ENCODE assay signal across 13 mouse cellular contexts in genomic region chr10:21824418-21825025, GRCm38 (mm10). TPM values are rescaled to one million over a fixed set of nuclear protein-coding genes. Genes with fewer than 3 reads are reported as not detected.
DNase-seq lines count a peak whose midpoint lies in the region; ATAC-seq and TF ChIP-seq lines count a peak whose summit lies in the region.
"Had no signal": no experiment of that assay in that cellular context is flagged by ENCODE, and none has a peak within 500 bp of the region (broad histone marks: within the 10 kb centered on the region; RNA-seq: fewer than 3 reads in every experiment).

No protein-coding gene starts in this region.

- no peak overlapping the region for H3K4me2 ChIP-seq in hindbrain, embryonic 12.5 days (replicated peaks)
- no peak overlapping the region for H3K4me2 ChIP-seq in midbrain, embryonic 13.5 days (replicated peaks)
- H3K4me2 ChIP-seq: limb, embryonic 13.5 days had no signal

- H3K4me1 ChIP-seq in E14TG2a.4 (replicated peaks; ENCODE audit: low read depth, low read length) = peaks cover 87% of the 10 kb centered on the region
- peaks cover 30% of the 10 kb centered on the region for H3K4me1 ChIP-seq in hindbrain, embryonic 12.5 days
- peaks cover 36% of the 10 kb centered on the region for H3K4me1 ChIP-seq in midbrain, embryonic 13.5 days (replicated peaks)

- no peak overlapping the region for H3K9ac ChIP-seq in hindbrain, embryonic 12.5 days
- no peak overlapping the region for H3K9ac ChIP-seq in midbrain, embryonic 13.5 days (replicated peaks)
- H3K9ac ChIP-seq: limb, embryonic 13.5 days had no signal

- peak; percentile 68 for ATAC-seq in hindbrain, embryonic 12.5 days (ENCODE audit: low FRiP score)
- peak; percentile 53 for ATAC-seq in midbrain, embryonic 13.5 days

- H3K36me3 ChIP-seq in E14TG2a.4 (ENCODE audit: insufficient read depth, low read length) = no peaks in the 10 kb centered on the region
- no peaks in the 10 kb centered on the region for H3K36me3 ChIP-seq in hindbrain, embryonic 12.5 days
- no peaks in the 10 kb centered on the region for H3K36me3 ChIP-seq in midbrain, embryonic 13.5 days
- H3K36me3 ChIP-seq: forebrain, embryonic 10.5 days; limb, embryonic 13.5 days had no signal

- peak; percentile 49 for DNase-seq in embryo, embryonic 10.5 days (ENCODE audit: low spot score)
- no peak for DNase-seq in embryo, embryonic 9.5 days (ENCODE audit: extremely low spot score)
- DNase-seq in layer of hippocampus, postnatal 25 days (ENCODE audit: extremely low spot score in 1 of 2, low spot score in 1 of 2) = no peak
- no peak for DNase-seq in heart, adult 9 months (ENCODE audit: low spot score in 2 of 2)
- DNase-seq in cerebellum, adult 9-11 months = no peak
- DNase-seq: cerebellum, postnatal 25 days; gastrocnemius, postnatal 25 days; lung, adult 2 months had no signal

- TF ChIP-seq CTCF in E14TG2a.4 (conservative IDR thresholded peaks at IDR 0.05; ENCODE audit: low read length) = no peak

- 42% methylated on average over 12 of the region's 12 CpGs for WGBS in hindbrain, embryonic 12.5 days
- 44% methylated on average over 12 of the region's 12 CpGs for WGBS in midbrain, embryonic 13.5 days

- peak overlapping the region; percentile 41; the same call in 1 of the 2 replicates for H3K4me3 ChIP-seq in E14TG2a.4 (replicated peaks; ENCODE audit: low read length)
- no peak overlapping the region for H3K4me3 ChIP-seq in hindbrain, embryonic 12.5 days
- H3K4me3 ChIP-seq in midbrain, embryonic 13.5 days (replicated peaks) = no peak overlapping the region
- H3K4me3 ChIP-seq: forebrain, embryonic 10.5 days; limb, embryonic 13.5 days had no signal

- peak overlapping the region; percentile 72 for H3K27ac ChIP-seq in hindbrain, embryonic 12.5 days
- H3K27ac ChIP-seq in midbrain, embryonic 13.5 days = peak overlapping the region; percentile 80
- H3K27ac ChIP-seq: forebrain, embryonic 10.5 days; limb, embryonic 13.5 days had no signal

- no peaks in the 10 kb centered on the region for H3K27me3 ChIP-seq in E14TG2a.4 (ENCODE audit: insufficient read depth, low read length)
- H3K27me3 ChIP-seq in hindbrain, embryonic 12.5 days = no peaks in the 10 kb centered on the region
- no peaks in the 10 kb centered on the region for H3K27me3 ChIP-seq in midbrain, embryonic 13.5 days
- H3K27me3 ChIP-seq: limb, embryonic 13.5 days had no signal

- H3K9me3 ChIP-seq in E14TG2a.4 (ENCODE audit: low read length) = no peaks in the 10 kb centered on the region
- no peaks in the 10 kb centered on the region for H3K9me3 ChIP-seq in hindbrain, embryonic 12.5 days (replicated peaks)
- H3K9me3 ChIP-seq in midbrain, embryonic 13.5 days = no peaks in the 10 kb centered on the region
- H3K9me3 ChIP-seq: forebrain, embryonic 10.5 days; limb, embryonic 13.5 days had no signal

RNA-seq across cellular contexts. Expression of gene Sgk1, which starts 57.5 kb away (rescaled TPM):
- polyA plus RNA-seq in hindbrain, embryonic 12.5 days (2016; fragmentation: Nextera tagmentation; extraction: Ambion mirVana) = 32.8 and 33.8 TPM in 2 replicates
- 35.9 and 36.7 TPM in 2 replicates for polyA plus RNA-seq in midbrain, embryonic 13.5 days (2015; fragmentation: Nextera tagmentation; extraction: Ambion mirVana)
- 10 to 100 TPM; 83.0 to 94.8 TPM for total RNA-seq in layer of hippocampus, postnatal 25 days (2021)
